Mouse (Mus musculus) layer of hippocampus, adult 18-20 months (tissue): ENCODE measurements at regions not wholly inside any gene's neighbourhood (a gene's known extent, or its start where the extent isn't known, plus 50 kb on each side); places are given as distances from the start of the nearest gene placed in this dataset.
A peak's percentile ranks its signal among the peaks of the same experiment; 100 is the strongest.

ENCODE experiments used
- DNase-seq, 2 experiments: peaks; one replicate each; pipeline ENCODE4 v3.0.0; 2022; ENCODE audit warnings: low spot score in 2 of 2

- no peak for DNase-seq
Observed at GRCm38 (mm10) chr14:61694796-61695195, 87.5 kb downstream of the Kcnrg start.

GRCm38 (mm10) chr14:61696290-61696842 lies 89.1 kb downstream of the Kcnrg start:
- DNase-seq = no peak

- DNase-seq = no peak
Observed at GRCm38 (mm10) chr14:61696886-61697554, 89.8 kb downstream of the Kcnrg start.

GRCm38 (mm10) chr14:61697704-61698103 lies 90.4 kb downstream of the Kcnrg start:
- DNase-seq = no peak

GRCm38 (mm10) chr14:61698358-61699055 lies 91.2 kb downstream of the Kcnrg start:
- no peak for DNase-seq

GRCm38 (mm10) chr14:61699638-61700037 lies 92.4 kb downstream of the Kcnrg start:
- DNase-seq = no peak

GRCm38 (mm10) chr14:61701131-61701530 lies 93.9 kb downstream of the Kcnrg start:
- DNase-seq = no peak

- no peak for DNase-seq
Observed at GRCm38 (mm10) chr14:61703916-61704315, 96.7 kb downstream of the Kcnrg start.

GRCm38 (mm10) chr14:61706984-61707383 lies 99.7 kb downstream of the Kcnrg start:
- DNase-seq = no peak

- peak in 1 of 2 experiments; percentile 19 for DNase-seq
Observed at GRCm38 (mm10) chr14:61708331-61708730, 101.1 kb downstream of the Kcnrg start.

- DNase-seq = no peak
Observed at GRCm38 (mm10) chr14:61715746-61716145, 108.5 kb downstream of the Kcnrg start.

- no peak for DNase-seq
Observed at GRCm38 (mm10) chr14:61718392-61719124, 111.3 kb downstream of the Kcnrg start.

- DNase-seq = peak in 1 of 2 experiments; percentile 9
Observed at GRCm38 (mm10) chr14:61721302-61721701, 114.0 kb downstream of the Kcnrg start.

- no peak for DNase-seq
Observed at GRCm38 (mm10) chr14:61724942-61725341, 117.7 kb downstream of the Kcnrg start.

GRCm38 (mm10) chr14:61728562-61728961 lies 121.3 kb downstream of the Kcnrg start:
- no peak for DNase-seq

- DNase-seq = no peak
Observed at GRCm38 (mm10) chr14:61735541-61735940, 128.3 kb downstream of the Kcnrg start.

GRCm38 (mm10) chr14:61736384-61737322 lies 129.4 kb downstream of the Kcnrg start:
- no peak for DNase-seq

GRCm38 (mm10) chr14:61737504-61738040 lies 130.3 kb downstream of the Kcnrg start:
- DNase-seq = no peak

- no peak for DNase-seq
Observed at GRCm38 (mm10) chr14:61739453-61739852, 132.2 kb downstream of the Kcnrg start.

- no peak for DNase-seq
Observed at GRCm38 (mm10) chr14:61743855-61744408, 136.7 kb downstream of the Kcnrg start.
